Mouse (Mus musculus): Measurements from ENCODE around the gene Ccndbp1.

Gene Ccndbp1

GRCm38 (mm10) chr2:121007925-121008663 lies at the start of gene Ccndbp1:
Ccndbp1 (plus strand) TSS chr2:121008403.
- in situ Hi-C loops (cut with MboI; ENCODE audit: unreplicated experiment in 2 of 2) = no loop called here

- in situ Hi-C loops (cut with MboI; ENCODE audit: unreplicated experiment in 2 of 2) = no loop called here
Observed at GRCm38 (mm10) chr2:120959363-120959762, 48.8 kb upstream of the Ccndbp1 start.

- in situ Hi-C loops (cut with MboI; ENCODE audit: unreplicated experiment in 2 of 2) = no loop called here
Observed at GRCm38 (mm10) chr2:120959827-120960226, 48.4 kb upstream of the Ccndbp1 start.

- in situ Hi-C loops (cut with MboI; ENCODE audit: unreplicated experiment in 2 of 2) = no loop called here
Observed at GRCm38 (mm10) chr2:120960261-120960660, 47.9 kb upstream of the Ccndbp1 start.

GRCm38 (mm10) chr2:120963110-120963509 lies 45.1 kb upstream of the Ccndbp1 start:
- in situ Hi-C loops (cut with MboI; ENCODE audit: unreplicated experiment in 2 of 2) = no loop called here

GRCm38 (mm10) chr2:120965486-120965885 lies 42.7 kb upstream of the Ccndbp1 start:
- in situ Hi-C loops (cut with MboI; ENCODE audit: unreplicated experiment in 2 of 2) = no loop called here

GRCm38 (mm10) chr2:120970045-120970539 lies 38.1 kb upstream of the Ccndbp1 start:
- in situ Hi-C loops (cut with MboI; ENCODE audit: unreplicated experiment in 2 of 2) = loop anchor here in 1 of 2 experiments (5.0 kb wide), 1 partner anchor 132 kb away; no protein-coding TSS in a partner anchor

- in situ Hi-C loops (cut with MboI; ENCODE audit: unreplicated experiment in 2 of 2) = loop anchor here in 1 of 2 experiments (5.0 kb wide), 1 partner anchor 132 kb away; no protein-coding TSS in a partner anchor
Observed at GRCm38 (mm10) chr2:120970559-120971080, 37.6 kb upstream of the Ccndbp1 start, which contains the start of gene Ubr1. Ubr1 (minus strand) TSS chr2:120970715.

- in situ Hi-C loops (cut with MboI; ENCODE audit: unreplicated experiment in 2 of 2) = loop anchor here in 1 of 2 experiments (5.0 kb wide), 1 partner anchor 131 kb away; no protein-coding TSS in a partner anchor
Observed at GRCm38 (mm10) chr2:120971766-120972165, 36.4 kb upstream of the Ccndbp1 start.

GRCm38 (mm10) chr2:120972257-120972656 lies 35.9 kb upstream of the Ccndbp1 start:
- in situ Hi-C loops (cut with MboI; ENCODE audit: unreplicated experiment in 2 of 2) = loop anchor here in 1 of 2 experiments (5.0 kb wide), 1 partner anchor 130 kb away; no protein-coding TSS in a partner anchor

GRCm38 (mm10) chr2:120972964-120973363 lies 35.2 kb upstream of the Ccndbp1 start:
- in situ Hi-C loops (cut with MboI; ENCODE audit: unreplicated experiment in 2 of 2) = loop anchor here in 1 of 2 experiments (5.0 kb wide), 1 partner anchor 129 kb away; no protein-coding TSS in a partner anchor

GRCm38 (mm10) chr2:120976308-120976707 lies 31.9 kb upstream of the Ccndbp1 start:
- in situ Hi-C loops (cut with MboI; ENCODE audit: unreplicated experiment in 2 of 2) = no loop called here

GRCm38 (mm10) chr2:120976990-120977925 lies 30.9 kb upstream of the Ccndbp1 start, which contains the start of gene Tmem62:
Tmem62 (plus strand) TSS chr2:120977017.
- in situ Hi-C loops (cut with MboI; ENCODE audit: unreplicated experiment in 2 of 2) = no loop called here

GRCm38 (mm10) chr2:120977926-120978692 lies 30.1 kb upstream of the Ccndbp1 start:
- in situ Hi-C loops (cut with MboI; ENCODE audit: unreplicated experiment in 2 of 2) = no loop called here

GRCm38 (mm10) chr2:120978693-120979037 lies 29.5 kb upstream of the Ccndbp1 start:
- in situ Hi-C loops (cut with MboI; ENCODE audit: unreplicated experiment in 2 of 2) = no loop called here

GRCm38 (mm10) chr2:120979819-120980218 lies 28.4 kb upstream of the Ccndbp1 start:
- in situ Hi-C loops (cut with MboI; ENCODE audit: unreplicated experiment in 2 of 2) = no loop called here

GRCm38 (mm10) chr2:120980861-120981260 lies 27.3 kb upstream of the Ccndbp1 start:
- in situ Hi-C loops (cut with MboI; ENCODE audit: unreplicated experiment in 2 of 2) = no loop called here

- in situ Hi-C loops (cut with MboI; ENCODE audit: unreplicated experiment in 2 of 2) = no loop called here
Observed at GRCm38 (mm10) chr2:120983611-120984010, 24.6 kb upstream of the Ccndbp1 start.

- in situ Hi-C loops (cut with MboI; ENCODE audit: unreplicated experiment in 2 of 2) = no loop called here
Observed at GRCm38 (mm10) chr2:120985241-120985640, 23.0 kb upstream of the Ccndbp1 start.

- in situ Hi-C loops (cut with MboI; ENCODE audit: unreplicated experiment in 2 of 2) = no loop called here
Observed at GRCm38 (mm10) chr2:120991196-120991595, 17.0 kb upstream of the Ccndbp1 start.
